Mouse (Mus musculus) G1E (cell line): Measurements from ENCODE around the gene Arid3b.

Experiments
- CTCF ChIP-seq: IDR thresholded peaks from 2 replicates; pipeline ENCODE4 v1.5.1; 2012; ENCODE audit warnings: low read depth, low read length, inconsistent platforms, mixed read lengths
- GATA1 ChIP-seq: IDR thresholded peaks from 2 replicates; pipeline ENCODE4 v1.6.1; 2012; ENCODE audit warnings: borderline replicate concordance, low read length, inconsistent platforms, mixed read lengths
- POLR2AphosphoS5 ChIP-seq: IDR thresholded peaks from 2 replicates; pipeline ENCODE4 v1.6.1; 2012; ENCODE audit warnings: low read depth, low read length, inconsistent platforms; ENCODE audit not compliant: insufficient replicate concordance
- TAL1 ChIP-seq: conservative IDR thresholded peaks from 2 replicates; pipeline ENCODE4 v1.6.1; 2012; ENCODE audit warnings: low read depth, low read length, inconsistent platforms, mixed read lengths

DNA sequence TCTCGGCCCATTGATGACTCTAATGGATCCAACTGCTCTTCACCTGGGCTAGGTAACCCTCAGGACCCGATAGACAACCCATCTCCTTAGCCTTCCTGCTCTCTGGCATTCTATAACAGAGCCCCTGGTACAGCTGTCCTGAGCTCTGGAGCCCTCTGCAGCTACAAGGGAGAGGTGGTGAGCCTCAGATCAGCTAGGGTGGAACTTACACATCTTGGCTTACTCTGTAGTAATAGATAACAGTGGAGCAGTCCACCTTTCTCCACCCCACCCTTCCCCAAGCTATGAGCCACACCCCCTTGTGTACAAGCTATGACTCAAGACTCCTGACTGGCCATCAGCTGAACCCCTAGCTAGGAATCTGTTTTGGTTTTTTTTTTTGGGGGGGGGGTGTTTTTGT, 65.8 kb downstream of the Arid3b start:
- TF ChIP-seq CTCF (no peak), TAL1 (peak; percentile 40; the same call in 1 of the 2 replicates), POLR2AphosphoS5 (no peak), GATA1 (no peak)
